Mouse (Mus musculus) forebrain, embryonic 16.5 days (tissue): ENCODE data around the gene Clca3a1. TPM values are rescaled to one million over a fixed set of nuclear protein-coding genes. Genes with fewer than 3 reads are reported as not detected.

Experiments used
- ATAC-seq: fragments of 200-750 bp; cut with Nextera tagmentation; 2 replicates; pipeline ENCODE4 v1.8.0; 2017; ENCODE audit warnings: mild to moderate bottlenecking, moderate library complexity
- H3K27ac ChIP-seq: fragments of 300-500 bp; sonication (generic); 2 replicates; pipeline ENCODE4 v1.5.1; 2014; ENCODE audit warnings: low read length, control low read depth
- H3K27me3 ChIP-seq: fragments of 300-500 bp; sonication (generic); replicated peaks from 2 replicates; pipeline ENCODE4 v1.6.1; 2014; ENCODE audit warnings: low read length; ENCODE audit not compliant: control insufficient read depth, insufficient read depth
- H3K36me3 ChIP-seq: fragments of 300-500 bp; sonication (generic); 2 replicates; pipeline ENCODE4 v1.6.1; 2014; ENCODE audit not compliant: control insufficient read depth, insufficient read depth
- H3K4me1 ChIP-seq: fragments of 300-500 bp; sonication (generic); replicated peaks from 2 replicates; pipeline ENCODE4 v1.6.1; 2014; ENCODE audit warnings: low read length; ENCODE audit not compliant: control insufficient read depth, insufficient read depth
- H3K4me2 ChIP-seq: fragments of 300-500 bp; sonication (generic); 2 replicates; pipeline ENCODE4 v1.6.1; 2014; ENCODE audit warnings: mild to moderate bottlenecking, low read length, control low read depth
- H3K4me3 ChIP-seq: fragments of 300-500 bp; sonication (generic); replicated peaks from 2 replicates; pipeline ENCODE4 v1.5.1; 2014; ENCODE audit warnings: mild to moderate bottlenecking, low read length, control low read depth
- H3K9ac ChIP-seq: fragments of 300-500 bp; sonication (generic); replicated peaks from 2 replicates; pipeline ENCODE4 v1.6.1; 2014; ENCODE audit warnings: low read depth, low read length, control low read depth
- H3K9me3 ChIP-seq: fragments of 300-500 bp; sonication (generic); 2 replicates; pipeline ENCODE4 v1.6.1; 2016; ENCODE audit warnings: low read length; ENCODE audit not compliant: control insufficient read depth
- WGBS: fragments of 180-500 bp; shearing (Covaris S2); extraction: QIAGEN DNeasy Blood & Tissue Kit; methylation state at CpG from one replicate; pipeline ENCODE4 v1.1.7; 2014; 5-methylcytosine and 5-hydroxymethylcytosine counted together
- polyA plus RNA-seq: library from polyadenylated mRNA; unstranded; fragments of >200 nt; fragmentation: Nextera tagmentation; extraction: Ambion mirVana; gene quantifications from 2 replicates; pipeline ENCODE4 v1.2.1, GENCODE M21; 2015

Gene Clca3a1
- polyA plus RNA-seq, 1 experiment from 2014 or later: 0.70 TPM

DNA sequence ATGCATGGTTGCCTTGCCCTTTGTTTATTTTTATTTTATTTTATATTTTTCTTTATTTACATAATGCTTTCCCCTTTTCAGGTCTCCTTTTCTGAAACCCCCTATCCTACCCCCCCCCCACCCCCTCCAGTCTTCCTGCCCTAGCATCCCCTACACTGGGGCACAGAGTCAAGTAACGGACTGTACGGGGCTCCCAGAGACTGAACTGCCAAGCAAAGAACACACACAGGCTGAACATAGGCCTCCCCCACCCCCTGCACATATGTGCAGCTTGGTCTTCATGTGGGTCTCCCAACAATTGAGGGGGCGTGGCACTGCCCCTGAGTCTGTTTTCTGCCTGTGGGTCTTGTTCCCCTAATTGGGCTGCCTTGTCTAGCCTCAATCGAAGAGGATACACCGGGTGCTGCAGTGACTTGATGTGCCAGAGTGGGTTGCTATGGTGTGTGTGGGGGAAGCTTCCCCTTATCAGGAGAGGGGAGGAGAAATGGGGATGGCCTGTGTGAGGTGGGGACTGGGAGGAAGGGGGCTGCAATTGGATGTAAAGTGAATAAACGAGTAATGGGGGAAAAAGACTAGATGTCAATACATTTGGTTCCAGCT, 49.1 kb downstream of the Clca3a1 start:
- no peak overlapping the region for H3K4me3 ChIP-seq
- peaks cover 8% of the 10 kb centered on the region for H3K36me3 ChIP-seq
- H3K27ac ChIP-seq: no peak overlapping the region
- H3K4me2 ChIP-seq: no peak overlapping the region
- peaks cover 12% of the 10 kb centered on the region; the same call in 1 of the 2 replicates for H3K4me1 ChIP-seq
- H3K9ac ChIP-seq: no peak overlapping the region
- ATAC-seq: peak; percentile 34; the same call in 1 of the 2 replicates
- H3K27me3 ChIP-seq: no peaks in the 10 kb centered on the region
- no peaks in the 10 kb centered on the region for H3K9me3 ChIP-seq
- 42% methylated on average over 6 of the region's 6 CpGs for WGBS

DNA sequence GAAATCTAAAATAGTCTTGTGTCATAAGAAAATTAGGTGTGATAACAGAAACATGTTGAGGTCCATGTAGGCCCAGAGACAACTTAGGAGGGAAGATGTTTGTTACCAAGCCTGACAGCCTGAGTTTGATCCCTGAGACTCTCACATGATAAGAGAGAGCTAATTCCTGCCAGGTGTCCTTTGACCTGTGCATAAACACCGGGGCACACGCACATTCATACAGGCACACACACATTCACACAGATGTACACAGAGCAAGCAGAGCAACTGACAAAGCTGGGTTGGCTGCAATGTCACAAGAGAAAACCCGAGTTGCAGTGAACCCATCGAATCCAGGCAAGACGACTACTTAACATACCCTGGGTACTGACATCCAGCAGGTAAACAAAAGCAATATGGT, 52.2 kb downstream of the Clca3a1 start:
- 94% methylated on average over 5 of the region's 5 CpGs for WGBS
- ATAC-seq: no peak
- H3K27me3 ChIP-seq: no peaks in the 10 kb centered on the region

DNA sequence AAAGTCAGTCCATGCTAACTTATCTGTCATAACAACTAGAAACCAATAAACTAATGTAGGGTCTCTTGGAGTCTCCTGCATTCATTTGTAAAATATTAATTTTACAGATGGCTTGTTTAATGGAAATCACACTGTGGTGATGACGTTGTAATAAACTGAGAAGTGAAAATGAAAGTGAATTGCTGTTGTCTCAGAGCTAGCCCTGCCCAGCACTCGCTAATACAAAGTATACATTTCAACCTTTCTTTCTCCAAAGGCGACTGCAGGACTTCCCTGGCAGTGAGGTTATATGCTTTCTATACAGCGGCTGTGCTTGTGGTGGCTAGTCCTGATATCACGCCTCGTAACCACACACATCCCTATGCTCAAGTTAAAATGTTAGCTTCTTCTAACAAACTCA, 56.8 kb downstream of the Clca3a1 start:
- no peak for ATAC-seq

More for the DNA sequence above, 52.2 kb downstream of the Clca3a1 start:
- Histone ChIP-seq H3K36me3 (peaks cover 13% of the 10 kb centered on the region), H3K9ac (no peak overlapping the region), H3K4me1 (no peaks in the 10 kb centered on the region), H3K27ac (no peak overlapping the region), H3K4me2 (no peak overlapping the region), H3K4me3 (no peak overlapping the region), H3K9me3 (no peaks in the 10 kb centered on the region)

DNA sequence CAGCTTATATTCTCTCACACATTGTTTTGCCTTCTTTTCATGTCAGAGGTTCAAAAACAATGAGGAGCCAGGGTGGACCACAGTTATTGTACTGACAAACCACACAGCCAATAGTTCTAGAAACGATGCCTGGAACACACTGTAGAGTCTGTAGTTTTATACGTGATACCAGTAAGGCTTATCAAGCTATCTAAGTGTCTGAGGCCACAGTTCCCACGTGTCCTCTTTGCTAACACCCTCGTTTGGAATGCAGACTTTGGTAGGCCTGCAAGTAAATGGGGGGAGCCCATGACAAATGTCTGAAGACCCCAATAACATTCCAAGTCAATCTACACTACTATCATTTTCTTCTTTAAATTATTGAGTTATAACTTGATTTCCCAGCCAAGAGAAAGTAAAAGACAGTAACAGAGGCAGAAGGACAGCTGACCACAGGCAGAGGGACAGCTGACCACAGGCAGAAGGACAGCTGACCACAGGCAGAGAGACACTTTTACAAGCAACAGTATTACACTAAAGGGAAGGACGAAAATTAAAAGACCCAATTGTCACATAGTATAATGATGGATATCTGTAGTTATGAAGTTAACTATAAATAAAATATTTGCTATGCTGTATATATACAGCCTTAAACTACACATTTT, 61.9 kb downstream of the Clca3a1 start:
- WGBS: 91% methylated on average over 5 of the region's 5 CpGs
- Histone ChIP-seq H3K27ac (no peak overlapping the region), H3K4me3 (no peak overlapping the region), H3K27me3 (no peaks in the 10 kb centered on the region), H3K9ac (no peak overlapping the region), H3K4me2 (no peak overlapping the region), H3K4me1 (no peaks in the 10 kb centered on the region), H3K36me3 (peaks cover 17% of the 10 kb centered on the region), H3K9me3 (no peaks in the 10 kb centered on the region)
- ATAC-seq: no peak

More for the DNA sequence above, 56.8 kb downstream of the Clca3a1 start:
- H3K4me3 ChIP-seq: no peak overlapping the region
- H3K27me3 ChIP-seq: no peaks in the 10 kb centered on the region
- H3K36me3 ChIP-seq: peaks cover 21% of the 10 kb centered on the region; the same call in 1 of the 2 replicates
- H3K4me1 ChIP-seq: no peaks in the 10 kb centered on the region
- H3K4me2 ChIP-seq: no peak overlapping the region
- H3K9ac ChIP-seq: no peak overlapping the region
- no peaks in the 10 kb centered on the region for H3K9me3 ChIP-seq
- no peak overlapping the region for H3K27ac ChIP-seq
- WGBS: 86% methylated on average over 6 of the region's 6 CpGs

DNA sequence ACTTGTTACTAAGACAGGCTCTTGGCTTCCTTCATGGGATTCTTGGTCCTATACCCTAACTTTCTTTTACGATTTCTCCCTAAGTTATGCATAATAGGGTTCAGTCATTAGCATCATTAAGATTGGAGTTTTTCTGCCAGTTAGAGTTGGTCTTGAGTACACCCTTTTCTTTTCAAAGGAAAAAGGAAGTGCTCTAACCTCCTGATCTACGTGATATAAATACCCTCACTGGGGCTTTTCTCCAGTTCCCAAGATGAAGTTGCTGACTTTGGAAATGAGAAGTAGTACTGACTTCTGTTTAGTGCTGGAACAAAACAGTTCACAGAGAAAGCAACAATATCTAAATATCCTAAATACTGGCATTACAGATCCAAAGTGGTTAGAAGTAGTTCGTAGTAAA, 62.8 kb downstream of the Clca3a1 start:
- H3K36me3 ChIP-seq: peaks cover 17% of the 10 kb centered on the region
- H3K4me3 ChIP-seq: no peak overlapping the region
- ATAC-seq: no peak
- H3K4me2 ChIP-seq: no peak overlapping the region
- no peaks in the 10 kb centered on the region for H3K9me3 ChIP-seq
- no peak overlapping the region for H3K9ac ChIP-seq
- no peak overlapping the region for H3K27ac ChIP-seq
- no peaks in the 10 kb centered on the region for H3K27me3 ChIP-seq
- no peaks in the 10 kb centered on the region for H3K4me1 ChIP-seq
- 83% methylated on average over 3 of the region's 3 CpGs for WGBS

DNA sequence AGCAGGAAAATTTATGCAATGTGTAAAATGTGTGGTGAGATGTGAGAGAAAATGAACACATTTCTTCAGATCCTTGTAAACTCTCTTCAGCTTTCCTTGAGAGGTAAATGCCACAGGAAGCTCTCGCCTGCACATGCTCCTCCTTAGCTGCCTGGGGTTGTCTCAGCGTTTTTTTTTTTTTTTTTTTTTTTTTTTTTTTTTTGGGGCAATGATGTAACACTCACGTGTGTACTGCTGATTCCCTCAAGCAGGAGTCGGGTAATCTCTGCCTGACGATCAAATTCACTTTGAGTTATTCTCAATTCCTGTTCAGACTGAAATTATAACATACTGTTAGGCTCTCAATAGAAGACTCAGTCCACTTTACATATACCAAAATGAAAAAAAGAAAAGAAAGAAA, 63.6 kb downstream of the Clca3a1 start:
- Histone ChIP-seq H3K9me3 (no peaks in the 10 kb centered on the region), H3K4me2 (no peak overlapping the region), H3K27ac (no peak overlapping the region), H3K4me3 (no peak overlapping the region), H3K36me3 (peaks cover 15% of the 10 kb centered on the region), H3K4me1 (no peaks in the 10 kb centered on the region), H3K27me3 (no peaks in the 10 kb centered on the region), H3K9ac (no peak overlapping the region)
- 69% methylated on average over 5 of the region's 5 CpGs for WGBS
- no peak for ATAC-seq

DNA sequence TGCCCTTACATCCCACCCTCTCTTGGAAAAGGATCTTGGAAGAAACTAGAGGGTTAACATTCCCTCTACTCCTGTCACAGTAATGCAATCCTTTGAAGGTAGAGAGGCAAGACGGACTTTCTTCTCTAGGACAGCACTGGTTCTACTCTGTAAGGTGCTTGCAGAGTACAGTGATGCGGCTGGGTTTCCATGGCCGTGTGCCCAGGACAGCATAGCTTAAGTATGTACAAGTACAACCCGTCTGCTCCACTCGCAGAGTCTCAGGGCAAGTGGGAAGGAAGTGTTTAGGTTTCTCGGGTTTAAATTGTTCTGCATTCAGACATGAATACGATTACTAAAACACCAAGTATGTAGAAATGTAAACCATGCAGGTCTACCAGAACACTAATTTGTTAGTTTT, 65.8 kb downstream of the Clca3a1 start:
- no peaks in the 10 kb centered on the region for H3K27me3 ChIP-seq
- H3K4me1 ChIP-seq: no peaks in the 10 kb centered on the region
- H3K27ac ChIP-seq: no peak overlapping the region
- no peak overlapping the region for H3K4me2 ChIP-seq
- no peak overlapping the region for H3K4me3 ChIP-seq
- no peak for ATAC-seq
- peaks cover 11% of the 10 kb centered on the region for H3K36me3 ChIP-seq
- H3K9me3 ChIP-seq: no peaks in the 10 kb centered on the region
- 90% methylated on average over 7 of the region's 7 CpGs for WGBS
- H3K9ac ChIP-seq: no peak overlapping the region

DNA sequence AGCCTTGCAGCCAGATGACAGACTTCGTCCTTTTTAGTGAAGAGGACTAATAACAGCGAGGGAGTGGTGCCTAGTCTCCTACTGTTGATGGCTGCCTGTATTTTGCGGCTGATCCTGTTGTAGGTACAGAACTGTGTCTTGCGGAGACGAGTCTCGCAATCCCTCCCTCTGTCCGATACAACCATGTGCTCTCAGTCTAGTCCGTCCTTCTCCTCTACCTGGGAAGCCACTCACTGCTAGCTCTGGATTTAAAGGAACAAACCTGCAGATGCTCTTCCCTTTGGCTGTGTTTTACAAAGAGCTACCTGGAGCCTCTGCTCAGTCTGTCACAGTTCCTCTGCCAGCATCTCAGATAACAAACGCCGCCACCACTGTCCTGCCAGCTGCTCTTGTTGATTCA, 66.7 kb downstream of the Clca3a1 start:
- H3K9ac ChIP-seq: no peak overlapping the region
- H3K4me3 ChIP-seq: no peak overlapping the region
- no peak overlapping the region for H3K27ac ChIP-seq
- H3K9me3 ChIP-seq: no peaks in the 10 kb centered on the region
- WGBS: 93% methylated on average over 10 of the region's 10 CpGs
- H3K4me1 ChIP-seq: no peaks in the 10 kb centered on the region
- no peaks in the 10 kb centered on the region for H3K27me3 ChIP-seq
- ATAC-seq: no peak
- H3K36me3 ChIP-seq: peaks cover 14% of the 10 kb centered on the region
- no peak overlapping the region for H3K4me2 ChIP-seq

DNA sequence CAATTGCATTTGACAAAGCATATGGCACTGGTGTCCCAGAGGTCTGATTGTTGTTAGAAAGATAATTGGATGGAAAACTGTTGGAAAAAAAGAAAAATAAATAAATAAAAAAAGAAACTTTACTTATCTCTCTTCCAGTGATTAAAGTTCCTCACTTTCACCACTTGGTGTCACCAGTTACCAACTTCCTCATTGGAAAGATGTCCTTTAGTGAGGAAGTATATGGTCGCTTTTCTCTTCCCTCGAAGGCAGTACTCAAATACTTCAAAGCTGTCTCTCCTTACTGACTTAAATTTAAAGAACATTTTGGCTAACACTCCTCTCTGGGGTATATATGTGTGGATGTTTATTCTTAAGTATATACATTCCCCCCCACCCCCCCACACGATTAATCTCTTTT, 68.7 kb downstream of the Clca3a1 start:
- Histone ChIP-seq H3K4me3 (no peak overlapping the region), H3K9me3 (no peaks in the 10 kb centered on the region), H3K9ac (no peak overlapping the region), H3K27ac (no peak overlapping the region), H3K27me3 (no peaks in the 10 kb centered on the region), H3K4me2 (no peak overlapping the region), H3K4me1 (no peaks in the 10 kb centered on the region), H3K36me3 (peaks cover 14% of the 10 kb centered on the region)
- 44% methylated on average over 3 of the region's 3 CpGs for WGBS
- peak; percentile 58 for ATAC-seq
